Mouse (Mus musculus) gastrocnemius, postnatal 10 days (tissue): ENCODE results near the gene Vkorc1. TPM values are rescaled to one million over a fixed set of nuclear protein-coding genes. Genes with fewer than 3 reads are reported as not detected.

Source experiments
- DNase-seq: peaks from one replicate; pipeline ENCODE4 v3.0.0; 2021; ENCODE audit warnings: mixed read lengths
- total RNA-seq, 2 experiments: library from RNA; stranded (reverse); gene quantifications; 2 replicates each; pipeline ENCODE4 v1.2.3; 2021

Vkorc1 gene
- total RNA-seq, 2 experiments from 2014 or later = 36.8 to 48.9 TPM

GRCm38 (mm10) chr7:127876467-127877348, 18.7 kb downstream of the Vkorc1 start, which contains the start of gene Zfp668:
Gene Zfp668 (minus strand): TSS chr7:127876828.
- DNase-seq = peak; percentile 87

- peak; percentile 73 for DNase-seq
Measured at GRCm38 (mm10) chr7:127876041-127876466, 19.4 kb downstream of the Vkorc1 start, which contains the start of gene Zfp646. Gene Zfp646 (plus strand): TSS chr7:127876221.

DNA sequence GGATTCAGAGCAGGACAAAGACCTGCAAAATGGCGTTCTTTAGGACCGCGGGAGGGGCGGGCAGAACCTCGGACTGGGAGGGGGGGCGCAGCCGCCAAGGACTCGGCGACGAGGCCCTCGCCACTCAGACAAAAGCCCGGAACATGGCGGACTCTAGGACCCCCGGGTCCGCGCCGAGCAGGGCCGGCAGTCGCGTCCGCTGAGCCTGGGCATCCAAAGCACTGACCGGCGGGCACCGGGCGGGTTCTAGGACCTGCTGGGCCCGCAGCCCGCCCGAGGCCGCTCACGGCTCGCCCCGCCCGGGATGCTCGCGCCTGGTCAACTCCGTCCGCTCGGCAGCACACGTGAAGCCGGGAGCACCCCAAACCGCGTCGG, 19.8 kb downstream of the Vkorc1 start:
- peak; percentile 91 for DNase-seq

DNA sequence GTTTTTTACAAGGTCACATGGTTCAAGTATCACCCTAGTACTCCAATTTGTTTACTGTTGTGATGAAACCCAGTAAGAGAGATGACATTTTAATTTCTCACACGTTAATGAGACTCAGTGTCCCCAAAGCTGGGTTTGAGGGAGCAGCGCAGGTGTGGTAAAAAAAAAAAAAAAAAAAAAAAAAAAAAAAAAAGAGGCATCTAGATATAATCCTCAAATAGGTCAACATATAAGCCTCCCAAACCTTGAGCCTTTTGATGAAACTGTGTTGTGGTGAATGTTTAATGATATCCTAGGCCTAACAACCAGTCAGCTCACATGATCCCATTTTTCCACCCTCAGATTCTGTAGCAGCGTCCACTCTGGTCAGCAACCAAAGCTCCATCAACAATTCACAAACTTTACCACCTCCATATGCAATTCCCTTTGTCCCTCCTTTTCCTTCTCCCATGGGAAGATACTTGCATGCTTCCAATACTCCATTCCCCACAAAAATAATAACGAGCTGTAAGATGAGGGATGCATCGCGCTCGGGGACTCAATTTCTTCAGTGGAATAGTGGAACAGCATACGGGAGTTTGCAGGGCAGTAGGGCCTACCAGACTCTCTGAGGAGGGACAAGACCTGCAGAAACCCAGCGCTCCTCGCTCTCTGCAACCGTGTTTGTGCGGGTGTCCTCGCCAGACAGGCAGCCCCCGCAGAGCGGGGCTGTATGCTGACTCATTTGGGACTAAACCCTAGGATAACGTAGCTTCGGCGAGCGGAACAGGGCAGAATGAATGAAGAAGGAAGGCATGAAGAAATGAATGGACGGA, 20.4 kb downstream of the Vkorc1 start:
- no peak for DNase-seq

DNA sequence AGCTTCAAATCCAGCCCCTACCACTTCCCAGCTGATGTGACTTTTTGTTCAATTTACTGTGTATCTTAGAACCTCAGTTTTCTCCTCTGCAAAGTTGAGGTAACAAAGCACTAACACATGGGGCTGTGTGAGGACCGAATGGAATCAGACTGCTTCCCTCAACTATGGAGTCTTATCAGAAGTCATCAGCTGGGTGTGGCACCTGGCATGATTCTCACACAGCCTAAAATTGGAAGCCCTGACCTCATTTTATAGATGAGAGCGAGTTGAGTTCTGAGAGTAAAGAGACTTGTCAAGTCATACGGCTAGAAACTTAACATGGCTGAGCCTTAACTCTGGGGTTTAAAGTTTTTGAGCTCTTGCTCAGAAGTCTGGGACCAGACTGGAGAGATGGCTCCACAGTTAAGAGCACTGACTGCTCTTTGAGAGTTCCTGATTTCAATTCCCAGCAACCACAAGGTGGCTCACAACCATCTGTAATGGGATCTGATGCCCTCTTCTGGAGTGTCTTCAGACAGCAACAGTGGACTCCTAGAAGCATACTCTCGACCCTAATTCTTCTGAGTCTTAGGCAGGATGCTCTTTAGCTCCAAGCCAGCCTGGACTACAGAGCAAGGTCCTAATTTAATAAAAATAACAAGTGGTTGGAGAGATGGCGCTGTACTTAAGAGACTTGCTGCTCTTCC, 25.1 kb downstream of the Vkorc1 start:
- DNase-seq = no peak

DNA sequence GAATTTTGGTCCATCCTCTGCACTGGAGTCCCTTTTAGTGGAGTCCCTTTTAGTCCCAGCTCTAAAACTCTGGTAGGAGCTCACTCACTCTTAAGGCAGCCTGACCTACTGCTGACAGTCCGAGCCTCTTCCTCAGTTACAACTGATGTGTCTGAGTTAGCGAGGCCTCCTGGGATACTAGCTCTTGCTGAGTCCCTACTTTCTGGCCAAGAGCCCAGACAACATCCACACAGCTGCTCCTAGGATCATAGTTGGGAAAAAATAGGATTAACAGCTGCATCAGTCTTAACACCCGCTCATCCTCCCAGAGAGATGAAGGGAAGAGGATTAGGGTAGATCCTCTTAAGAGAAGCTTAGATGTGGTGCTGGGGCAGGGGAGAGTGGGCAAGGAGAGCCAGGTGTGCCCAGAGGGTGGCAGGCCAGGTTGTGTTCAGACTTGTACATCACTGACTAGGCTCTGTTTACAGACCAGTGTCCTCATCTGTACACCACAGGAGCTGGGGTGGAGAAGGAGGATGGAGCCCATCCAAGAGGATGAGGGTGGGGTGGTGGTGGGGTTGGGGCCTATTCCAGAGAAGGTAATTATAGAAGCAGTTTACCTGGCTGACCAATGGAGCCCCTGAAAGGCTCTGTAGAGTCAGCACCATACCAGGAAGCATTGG, 26.1 kb downstream of the Vkorc1 start:
- peak; percentile 34 for DNase-seq

DNA sequence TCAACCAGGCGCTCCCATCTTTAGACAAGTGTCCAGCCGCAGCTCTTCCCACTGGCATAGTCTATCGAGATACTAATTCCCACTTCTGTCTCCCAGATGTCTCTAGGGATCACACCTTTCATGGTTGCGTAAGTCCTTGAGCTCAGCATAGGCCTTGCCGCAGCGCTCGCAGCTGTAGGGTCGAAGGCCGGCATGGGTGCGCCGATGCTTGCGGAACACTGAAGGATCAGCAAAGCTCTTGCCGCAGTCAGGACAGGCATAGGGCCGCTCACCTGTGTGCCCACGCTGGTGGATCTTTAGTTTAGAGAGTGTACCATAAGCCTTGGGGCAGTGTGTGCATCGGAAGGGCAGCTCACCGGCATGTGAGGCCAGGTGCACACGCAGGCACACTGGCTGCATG, 27.8 kb downstream of the Vkorc1 start:
- DNase-seq = no peak

GRCm38 (mm10) chr7:127866434-127866833, 29.0 kb downstream of the Vkorc1 start:
- no peak for DNase-seq

DNA sequence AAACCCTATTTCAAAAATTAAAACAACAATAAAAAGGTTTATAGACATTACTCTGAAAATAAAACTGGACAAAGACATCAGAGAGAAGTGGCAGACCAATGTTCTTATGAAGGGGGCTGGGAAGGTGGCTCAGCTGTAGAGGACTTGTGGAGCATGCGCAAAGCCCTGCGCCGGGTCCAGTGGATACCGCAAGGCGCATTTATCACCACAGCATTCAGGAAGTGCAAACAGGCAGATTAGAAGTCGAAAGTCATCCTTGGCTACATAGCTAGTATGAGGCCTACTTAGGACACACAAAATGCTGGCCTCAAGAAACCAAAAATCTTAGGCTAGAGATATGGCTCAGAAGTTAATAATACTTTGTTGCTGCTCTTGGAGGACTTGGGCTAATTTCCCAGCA, 37.2 kb downstream of the Vkorc1 start:
- no peak for DNase-seq

DNA sequence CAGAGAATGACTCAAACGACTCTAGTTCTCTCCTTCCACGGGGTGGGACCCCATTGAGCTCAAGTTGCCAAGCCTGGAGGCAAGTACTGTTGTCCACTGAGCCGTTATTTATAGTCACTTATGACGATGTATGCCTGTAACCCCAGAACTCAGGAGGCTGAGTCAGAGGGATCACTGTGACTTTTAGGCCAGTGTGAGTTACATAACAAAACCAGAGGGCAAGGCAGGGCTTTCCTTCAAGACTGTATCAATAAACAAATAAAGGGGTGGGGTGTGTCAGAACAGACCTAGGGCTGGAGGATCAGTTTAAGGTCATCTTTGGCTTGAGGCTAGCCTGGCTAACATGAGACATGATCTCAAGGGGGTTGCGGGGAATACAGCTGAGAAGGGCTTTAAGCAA, 44.5 kb downstream of the Vkorc1 start:
- no peak for DNase-seq

DNA sequence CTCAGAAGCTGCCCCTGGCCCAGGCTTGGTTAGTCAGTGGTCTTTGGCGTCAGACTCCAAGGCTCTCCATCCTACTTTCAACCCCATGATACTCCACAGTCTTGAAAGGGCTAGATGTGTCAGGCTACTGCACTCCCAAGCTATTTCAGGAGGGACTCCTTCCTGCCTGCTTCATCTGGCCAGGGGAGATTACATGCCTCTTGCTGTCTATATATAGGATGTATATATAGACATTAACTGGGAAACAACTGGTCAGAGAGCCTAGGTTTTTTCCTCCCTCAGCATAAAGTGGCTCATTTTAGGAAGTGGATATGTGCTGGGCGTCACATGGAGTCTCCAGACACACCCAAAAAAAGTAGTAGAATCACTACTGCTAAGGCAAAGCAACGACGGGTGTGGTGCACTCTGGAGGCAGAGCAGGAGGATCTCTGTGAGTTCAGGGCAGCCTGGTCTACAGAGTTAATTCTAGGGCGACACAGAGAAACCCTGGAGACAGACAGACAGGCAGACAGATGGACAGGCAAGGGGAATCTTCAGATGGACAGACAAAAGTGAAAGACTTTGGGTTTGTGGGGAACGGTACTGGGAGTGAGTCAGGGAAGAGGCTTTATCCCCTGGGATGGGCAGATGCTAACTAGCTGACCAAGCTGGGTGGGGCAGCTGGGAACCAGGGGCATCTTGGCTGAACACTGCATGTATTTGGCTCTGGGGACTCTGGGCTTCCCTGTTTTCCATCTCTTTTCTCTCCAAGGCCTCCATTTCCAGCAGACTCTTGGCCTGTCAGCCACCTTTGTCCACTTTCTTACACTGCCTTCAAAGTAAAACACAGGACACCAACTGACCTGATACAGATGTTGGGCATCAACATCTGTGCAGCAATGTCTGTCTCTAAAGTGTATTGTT, 45.2 kb downstream of the Vkorc1 start:
- DNase-seq = no peak

Other genes starting within 250 kb of the Vkorc1 start
- gene Bcl7c, start 186.7 kb downstream of the Vkorc1 start, total RNA-seq = 10 to 100 TPM; 93.2 to 97.1 TPM
- gene Ctf1, start 182.9 kb downstream of the Vkorc1 start, total RNA-seq = 10 to 100 TPM in 1 of 2 experiments, 1 to 10 TPM in 1; 9.1 to 12.7 TPM
- not detected for gene Ctf2, start 163.5 kb downstream of the Vkorc1 start, total RNA-seq
- 1 to 10 TPM; 2.9 to 6.0 TPM for gene Fbxl19, start 151.1 kb downstream of the Vkorc1 start, total RNA-seq
- 10 to 100 TPM; 10.2 to 12.3 TPM for gene Orai3, start 125.8 kb downstream of the Vkorc1 start, total RNA-seq
- 10 to 100 TPM; 21.2 to 26.2 TPM for gene Setd1a, start 118.9 kb downstream of the Vkorc1 start, total RNA-seq
- gene Gm49388, start 110.0 kb downstream of the Vkorc1 start, total RNA-seq = under 1 TPM in 1 of 2 experiments, not detected in 1; 0.47 TPM
- 10 to 100 TPM in 1 of 2 experiments, 1 to 10 TPM in 1; 8.1 to 12.5 TPM for gene Hsd3b7, start 95.0 kb downstream of the Vkorc1 start, total RNA-seq
- gene Stx4a, start 71.3 kb downstream of the Vkorc1 start, total RNA-seq = 10 to 100 TPM; 52.6 to 69.7 TPM
- 1 to 10 TPM; 3.0 to 4.6 TPM for gene Stx1b, start 71.1 kb downstream of the Vkorc1 start, total RNA-seq
- 10 to 100 TPM; 16.2 to 20.1 TPM for gene Zfp646, start 19.4 kb downstream of the Vkorc1 start, total RNA-seq
- 1 to 10 TPM; 5.8 to 7.7 TPM for gene Zfp668, start 18.8 kb downstream of the Vkorc1 start, total RNA-seq
- gene Prss53, start 4.6 kb downstream of the Vkorc1 start, total RNA-seq = 1 to 10 TPM in 1 of 2 experiments, under 1 TPM in 1; 0.96 to 1.2 TPM
- not detected for gene Gm21974, start 163 bp downstream of the Vkorc1 start, total RNA-seq
- 10 to 100 TPM; 84.9 to 89.6 TPM for gene Bckdk, start 8.5 kb upstream of the Vkorc1 start, total RNA-seq
- gene Kat8, start 16.9 kb upstream of the Vkorc1 start, total RNA-seq = 10 to 100 TPM; 12.9 to 16.7 TPM
- gene Prss8, start 34.5 kb upstream of the Vkorc1 start, total RNA-seq = not detected
- 1 to 10 TPM; 6.6 to 7.9 TPM for gene Prss36, start 51.1 kb upstream of the Vkorc1 start, total RNA-seq
- 100 to 1,000 TPM; 199 to 239 TPM for gene Fus, start 71.8 kb upstream of the Vkorc1 start, total RNA-seq
- gene Pycard, start 98.2 kb upstream of the Vkorc1 start, total RNA-seq = 1 to 10 TPM; 3.3 to 4.9 TPM
- gene Trim72, start 108.3 kb upstream of the Vkorc1 start, total RNA-seq = 100 to 1,000 TPM; 238 to 256 TPM
- gene Itgam, start 167.0 kb upstream of the Vkorc1 start, total RNA-seq = 1 to 10 TPM; 1.5 to 3.4 TPM
- not detected for gene Gm49368, start 167.1 kb upstream of the Vkorc1 start, total RNA-seq
- under 1 TPM; 0.09 to 0.18 TPM for gene Itgax, start 233.9 kb upstream of the Vkorc1 start, total RNA-seq